Mouse (Mus musculus) large intestine, adult 2 months (tissue): Measurements from ENCODE around the gene Ubald2. TPM values are rescaled to one million over a fixed set of nuclear protein-coding genes. Genes with fewer than 3 reads are reported as not detected.
"Not testable (repeated sequence)": the region's sequence is repeated elsewhere in the genome, so short reads cannot be mapped to it uniquely, and the experiment has no call there.

ENCODE experiments used
- DNase-seq: peaks from one replicate; pipeline ENCODE4 v3.0.0-alpha.2; 2012; ENCODE audit warnings: low read depth, low spot score
- WGBS: fragments of 180-500 bp; shearing (Covaris S2); methylation state at CpG from one replicate; pipeline ENCODE4 v1.1.7; 2018; 5-methylcytosine and 5-hydroxymethylcytosine counted together
- polyA plus RNA-seq: library from polyadenylated mRNA; depleted of rRNA; stranded (reverse); fragments of >200 nt; gene quantifications from 2 replicates; pipeline ENCODE4 v1.2.3, GENCODE M21; 2012

Ubald2 gene
- polyA plus RNA-seq, 1 experiment = 217 TPM

DNA sequence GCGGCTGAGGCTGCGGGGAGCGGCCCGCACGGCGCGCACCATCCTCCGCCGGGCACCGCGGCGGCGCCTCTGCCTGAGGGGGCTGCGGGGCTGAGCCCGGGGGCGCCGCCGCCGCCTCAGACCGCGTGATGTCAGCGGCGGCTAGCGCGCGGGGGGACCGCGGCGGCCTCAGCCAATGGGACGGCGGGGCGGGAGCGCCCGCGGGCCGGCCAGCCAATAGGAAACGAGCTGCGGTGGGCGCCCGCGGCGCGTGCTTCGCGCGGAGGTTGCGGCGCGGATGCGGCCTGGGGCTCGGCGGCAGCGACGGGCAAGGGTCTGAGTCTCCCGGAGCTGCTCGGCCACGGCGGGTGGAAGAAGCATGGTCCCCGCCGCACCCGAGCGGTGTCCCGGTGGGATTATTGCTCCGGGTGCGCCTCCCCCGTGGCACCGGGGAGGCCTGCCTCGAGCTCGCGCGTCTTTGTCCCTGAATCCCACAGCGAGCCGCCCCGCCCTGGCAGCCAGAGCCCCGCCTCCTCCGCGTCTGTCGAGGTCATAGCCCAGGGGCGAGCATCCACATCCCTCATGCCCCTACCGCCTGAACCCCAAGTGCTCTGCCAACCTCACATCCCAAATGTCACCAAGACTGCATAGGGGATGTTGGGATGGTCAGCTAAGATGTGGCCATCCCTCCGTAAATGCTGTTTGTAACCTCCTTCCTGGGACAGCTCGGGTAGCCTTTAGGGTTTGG is 20.8 kb upstream of the Ubald2 start, which contains the start of gene Rnf157:
Gene Rnf157, minus strand, starts transcription at position 129 of the 727 bp plus-strand sequence.
- no peak for DNase-seq
- 3% methylated on average over 82 of the region's 82 CpGs for WGBS

DNA sequence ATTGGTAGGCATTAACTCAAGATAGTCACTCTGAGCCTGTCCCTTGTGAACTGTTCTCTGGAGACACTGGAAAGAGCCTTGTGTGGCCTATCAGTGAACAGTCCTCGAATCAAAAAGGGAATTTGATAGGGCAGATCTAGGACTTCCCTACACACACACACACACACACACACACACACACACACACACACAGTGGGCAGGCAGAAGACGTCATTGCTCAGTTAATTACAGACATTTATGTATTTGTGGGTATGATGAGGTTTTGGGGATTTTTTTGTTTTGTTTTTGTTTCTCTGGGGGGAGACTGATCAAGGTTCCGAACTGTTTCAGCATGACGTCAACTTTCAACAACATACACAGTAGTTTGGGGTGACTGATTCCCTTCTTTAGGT is 20.3 kb upstream of the Ubald2 start:
- 69% methylated on average over 4 of the region's 4 CpGs for WGBS
- no peak for DNase-seq

DNA sequence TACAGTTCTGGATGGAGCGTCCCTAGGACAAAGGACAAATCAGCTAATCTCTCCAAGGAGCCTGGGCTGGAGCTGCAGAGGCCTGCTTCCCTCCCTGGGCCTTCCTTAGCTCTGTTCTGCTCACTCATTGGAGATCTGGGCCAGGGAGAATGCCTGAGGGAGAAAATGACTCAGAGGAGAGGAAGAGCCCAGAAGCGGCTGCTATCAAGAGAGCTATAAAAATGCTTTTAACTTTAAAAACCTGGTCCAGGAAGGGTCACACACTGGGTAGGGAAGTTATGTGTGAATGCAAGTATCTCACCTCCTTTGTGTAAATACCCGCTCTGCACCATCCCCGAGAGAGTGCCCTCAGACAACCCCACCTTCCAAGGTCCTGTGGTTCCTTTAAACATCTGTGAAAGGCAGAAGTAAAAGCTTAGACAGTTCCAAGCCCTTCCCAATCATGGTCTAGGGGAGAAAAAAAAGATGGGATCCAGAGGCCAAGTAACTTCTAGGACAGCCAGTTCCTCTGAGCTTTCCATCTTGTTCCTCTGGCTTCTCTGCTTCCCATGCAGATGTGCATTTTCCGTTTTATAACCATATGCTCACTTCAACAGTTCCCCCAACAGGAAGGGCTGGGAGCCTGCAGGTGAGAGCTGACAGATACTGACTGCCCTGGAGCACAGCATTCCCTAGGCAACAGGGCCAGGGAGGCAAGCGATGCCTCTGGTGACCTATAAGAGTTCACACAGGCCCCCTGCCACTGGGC is 17.5 kb upstream of the Ubald2 start:
- WGBS = 42% methylated on average over 6 of the region's 6 CpGs
- no peak for DNase-seq

DNA sequence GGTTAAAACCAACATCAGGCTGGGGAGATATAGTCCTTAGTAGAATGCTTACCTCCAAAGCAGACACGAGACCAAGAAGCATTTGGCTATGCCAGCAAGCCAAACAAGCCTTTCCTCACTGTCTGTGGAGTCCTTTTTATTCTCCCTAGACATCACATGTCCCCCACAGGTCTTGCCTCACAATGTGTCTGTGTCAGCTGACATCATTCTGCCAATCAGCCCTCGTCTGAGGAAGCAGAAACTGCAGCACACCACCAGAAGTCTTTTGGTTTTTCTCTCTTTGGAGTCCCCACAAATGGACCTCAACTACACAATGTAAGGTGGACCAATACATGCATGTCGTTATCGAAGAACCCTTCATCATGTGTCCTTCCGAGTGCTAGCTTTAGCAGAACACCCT is 16.8 kb upstream of the Ubald2 start:
- WGBS = 93% methylated on average over 5 of the region's 5 CpGs

DNA sequence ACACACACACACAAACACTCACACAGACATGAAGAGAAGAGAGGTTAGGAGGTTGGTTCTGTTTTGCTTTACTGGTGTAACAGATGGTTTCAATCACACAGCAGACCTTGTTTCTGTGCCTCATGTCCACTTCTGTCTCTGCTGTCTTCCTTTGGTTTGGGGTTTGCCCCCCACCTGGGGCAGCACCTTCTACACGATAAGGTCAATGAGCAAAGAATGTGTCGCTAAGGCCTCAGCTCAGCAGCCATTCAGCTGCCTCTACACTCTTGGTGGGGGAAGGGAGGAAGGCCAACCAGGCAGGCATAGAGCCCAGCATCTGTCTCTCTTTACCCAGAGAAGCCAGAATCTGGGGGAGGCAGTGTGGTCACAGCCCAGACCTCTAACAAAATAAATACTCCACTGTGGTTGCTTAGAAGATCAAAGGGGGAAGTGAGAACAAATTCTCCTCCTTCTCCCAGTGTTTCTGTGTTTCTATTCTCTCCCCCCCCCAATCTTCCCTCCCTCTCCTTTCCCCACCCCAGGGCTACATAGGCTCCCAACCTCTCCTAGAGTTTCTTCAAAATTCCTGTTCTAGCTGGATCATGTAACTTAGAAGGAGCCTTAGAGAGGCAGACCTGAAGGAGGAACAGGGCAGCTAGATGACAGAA is 15.6 kb upstream of the Ubald2 start:
- DNase-seq = no peak
- WGBS = 58% methylated on average over 2 of the region's 2 CpGs

More for the DNA sequence above, 16.8 kb upstream of the Ubald2 start:
- DNase-seq = no peak

DNA sequence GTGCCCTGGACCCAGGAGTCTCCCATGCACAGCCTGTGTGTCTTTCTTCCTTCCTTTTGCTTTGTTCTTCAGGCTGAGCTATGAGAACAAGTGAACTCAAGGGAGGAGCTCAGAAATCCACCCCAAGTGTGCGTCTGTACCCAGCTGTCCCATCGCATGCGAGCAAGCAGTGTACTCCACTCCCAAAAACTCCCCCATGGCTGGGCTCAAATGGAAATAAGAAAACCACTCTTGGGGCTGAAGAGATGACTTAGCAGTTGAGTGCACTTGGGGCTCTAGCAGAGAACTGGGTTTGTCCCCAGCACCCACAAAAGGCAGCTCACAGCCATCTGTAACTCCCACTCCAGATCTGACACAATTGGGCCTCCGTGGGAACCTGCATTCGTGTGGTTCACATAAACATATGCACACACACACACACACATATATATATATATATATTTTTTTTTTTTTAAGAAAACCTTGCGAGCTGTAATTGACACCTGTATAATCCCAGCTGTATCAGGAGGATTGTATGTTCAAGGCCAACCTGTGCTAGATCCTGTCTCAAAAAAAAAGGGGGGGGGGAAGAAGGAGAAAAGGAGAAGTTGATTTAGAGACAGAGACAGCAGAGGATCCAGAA is 14.9 kb upstream of the Ubald2 start:
- DNase-seq = no peak
- WGBS = 83% methylated on average over 6 of the region's 6 CpGs

DNA sequence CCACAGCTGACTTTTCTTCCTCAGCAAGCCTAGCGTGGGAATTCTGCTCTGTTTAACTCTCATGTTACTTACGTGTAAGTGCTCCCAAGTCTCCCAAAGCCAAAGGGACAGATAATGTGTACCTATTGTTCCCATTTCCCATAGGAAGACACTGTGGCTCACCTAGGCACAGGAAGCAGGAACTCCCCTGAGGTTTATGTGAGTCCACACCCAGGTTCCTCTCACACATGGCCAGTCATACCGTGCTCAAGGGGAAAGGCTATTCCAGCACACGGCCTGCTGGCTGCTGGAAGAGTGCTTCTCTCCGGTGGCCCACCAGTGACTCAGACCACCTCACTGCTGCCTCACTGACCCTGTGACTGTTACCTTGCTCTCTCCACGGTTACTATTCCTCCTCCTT is 12.8 kb upstream of the Ubald2 start:
- WGBS = 52% methylated on average over 6 of the region's 6 CpGs
- no peak for DNase-seq

DNA sequence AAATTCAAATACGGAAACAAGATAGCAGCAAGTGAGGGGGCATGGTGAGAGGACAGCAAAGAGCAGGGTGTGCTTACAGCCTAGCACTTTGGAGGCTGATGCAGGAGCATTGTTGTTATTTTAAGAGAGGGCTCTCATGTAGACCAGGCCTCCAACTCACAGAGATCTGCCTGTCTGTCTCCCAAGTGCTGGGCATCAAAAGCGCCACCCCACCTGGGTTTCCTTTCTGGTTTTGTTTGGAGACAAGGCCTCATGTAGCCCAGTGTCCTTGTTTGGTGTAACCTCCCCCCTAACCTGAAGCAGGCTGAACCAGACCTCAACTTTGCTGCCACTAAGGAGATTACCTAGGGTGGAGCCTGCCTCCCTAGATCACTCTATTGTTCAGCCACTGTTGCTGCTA is 11.3 kb upstream of the Ubald2 start:
- 98% methylated on average over 2 of the region's 2 CpGs for WGBS
- DNase-seq = no peak

DNA sequence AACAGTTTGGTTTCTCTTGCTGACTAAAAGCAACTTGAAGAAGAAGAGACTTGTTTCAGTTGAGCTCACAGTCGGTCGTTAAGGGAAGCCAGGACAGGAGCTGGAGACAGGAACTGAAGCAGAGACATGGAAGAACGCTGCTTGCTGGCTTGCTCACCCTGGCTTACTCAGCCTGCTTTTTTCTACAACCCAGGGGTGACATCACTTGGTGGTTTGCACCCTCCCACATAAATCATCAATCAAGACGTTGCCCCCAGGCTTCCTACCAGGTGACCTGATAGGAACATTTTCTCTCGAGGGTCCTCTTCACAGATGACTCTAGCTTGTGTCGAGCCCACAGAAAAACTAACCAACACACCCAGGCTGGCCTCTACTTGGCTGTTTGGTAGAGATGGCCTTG is 10.7 kb upstream of the Ubald2 start:
- 83% methylated on average over 6 of the region's 6 CpGs for WGBS
- no peak for DNase-seq

DNA sequence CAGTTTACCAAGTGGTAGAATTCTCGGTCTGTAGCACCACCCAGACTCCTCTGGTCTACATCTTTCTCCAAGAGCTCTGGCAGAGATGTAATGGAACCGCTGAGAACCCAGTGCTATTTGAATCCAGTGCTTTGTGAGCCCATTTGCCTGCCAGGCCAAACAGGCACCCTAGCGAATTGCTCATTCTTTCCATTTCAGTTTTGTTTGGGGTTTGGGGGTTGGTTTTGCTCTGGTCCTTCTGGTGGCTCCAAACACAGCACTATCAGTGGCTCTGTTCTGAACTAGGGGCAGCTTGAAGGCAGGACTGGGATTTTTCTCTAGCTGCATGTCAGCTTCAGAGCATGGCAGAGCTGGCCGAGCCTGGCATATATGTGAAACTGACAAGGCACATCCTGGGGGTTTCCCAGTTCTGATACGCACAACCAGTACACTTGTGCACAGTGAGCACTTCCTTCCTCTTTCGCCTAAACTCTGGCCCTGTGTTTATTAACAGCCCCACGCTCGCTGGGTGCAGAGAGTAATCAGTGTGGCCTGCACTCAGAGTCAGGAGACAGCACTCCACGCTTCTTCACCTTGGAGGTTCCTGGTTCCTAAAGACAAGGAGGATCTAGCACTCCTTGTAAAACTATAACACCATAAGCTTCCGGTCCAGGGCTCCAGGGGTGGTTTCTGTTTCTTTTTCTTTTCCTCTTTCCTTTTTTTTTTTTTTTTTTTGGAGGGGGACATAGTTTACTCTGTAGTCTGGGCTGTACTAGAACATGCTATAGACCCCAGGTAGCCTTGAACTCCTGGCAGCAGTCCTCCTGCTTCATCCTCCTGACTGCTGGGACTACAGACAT is 9.9 kb upstream of the Ubald2 start:
- no peak for DNase-seq
- WGBS = 46% methylated on average over 10 of the region's 10 CpGs

DNA sequence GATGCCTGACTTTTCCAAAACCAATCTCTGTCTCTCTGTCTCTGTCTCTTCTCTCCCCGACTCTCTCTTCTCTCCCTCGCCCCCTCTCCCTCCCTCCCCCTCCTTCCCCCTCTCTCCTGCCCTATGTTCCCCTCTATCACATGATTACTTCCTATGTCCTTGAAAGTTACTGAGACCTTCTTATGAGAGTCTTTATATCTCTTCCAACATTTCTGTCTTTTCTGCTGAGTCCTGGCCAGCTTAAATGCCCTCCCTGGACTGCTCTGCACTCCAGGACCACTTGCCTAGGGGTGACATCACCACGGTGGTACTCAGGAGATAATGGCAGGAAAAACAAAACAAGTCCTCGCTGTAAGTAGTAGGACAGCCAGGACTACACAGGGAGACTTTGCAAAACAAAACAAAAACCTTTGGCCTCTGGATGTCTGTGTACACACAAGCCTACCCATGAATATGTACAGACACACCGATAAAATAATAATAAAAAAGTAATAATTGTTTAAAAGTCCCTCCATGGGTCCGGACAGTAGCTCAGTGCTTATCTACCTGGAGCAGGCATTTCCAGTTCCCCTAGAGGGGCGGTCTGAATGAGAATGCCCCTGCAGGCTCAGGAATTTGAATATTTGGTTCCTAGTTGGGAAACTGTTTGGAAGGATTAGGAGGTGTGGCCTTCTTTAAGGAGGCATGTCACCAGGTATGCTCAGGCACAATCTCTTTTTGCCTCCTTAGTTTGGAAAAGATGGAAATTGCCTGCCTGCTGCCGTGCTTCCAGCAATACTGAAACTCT is 9.1 kb upstream of the Ubald2 start:
- DNase-seq = no peak
- 53% methylated on average over 8 of the region's 8 CpGs for WGBS

DNA sequence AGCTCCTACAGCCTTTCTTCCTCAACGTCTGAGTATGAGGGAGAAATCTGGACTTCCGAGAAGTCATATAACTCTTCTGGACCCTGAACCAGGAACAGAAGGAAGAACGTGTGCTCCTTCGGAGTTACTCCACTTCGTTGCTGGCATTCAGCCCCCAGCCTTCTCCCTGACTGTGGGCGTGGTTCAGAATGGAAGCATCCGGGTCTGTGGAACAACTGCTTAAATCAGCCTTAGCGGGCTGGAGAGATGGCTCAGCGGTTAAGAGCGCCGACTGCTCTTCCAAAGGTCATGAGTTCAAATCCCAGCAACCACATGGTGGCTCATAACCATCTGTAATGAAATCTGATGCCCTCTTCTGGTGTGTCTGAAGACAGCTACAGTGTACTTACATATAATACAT is 7.6 kb upstream of the Ubald2 start:
- WGBS = 30% methylated on average over 11 of the region's 11 CpGs
- DNase-seq = not testable (repeated sequence)

DNA sequence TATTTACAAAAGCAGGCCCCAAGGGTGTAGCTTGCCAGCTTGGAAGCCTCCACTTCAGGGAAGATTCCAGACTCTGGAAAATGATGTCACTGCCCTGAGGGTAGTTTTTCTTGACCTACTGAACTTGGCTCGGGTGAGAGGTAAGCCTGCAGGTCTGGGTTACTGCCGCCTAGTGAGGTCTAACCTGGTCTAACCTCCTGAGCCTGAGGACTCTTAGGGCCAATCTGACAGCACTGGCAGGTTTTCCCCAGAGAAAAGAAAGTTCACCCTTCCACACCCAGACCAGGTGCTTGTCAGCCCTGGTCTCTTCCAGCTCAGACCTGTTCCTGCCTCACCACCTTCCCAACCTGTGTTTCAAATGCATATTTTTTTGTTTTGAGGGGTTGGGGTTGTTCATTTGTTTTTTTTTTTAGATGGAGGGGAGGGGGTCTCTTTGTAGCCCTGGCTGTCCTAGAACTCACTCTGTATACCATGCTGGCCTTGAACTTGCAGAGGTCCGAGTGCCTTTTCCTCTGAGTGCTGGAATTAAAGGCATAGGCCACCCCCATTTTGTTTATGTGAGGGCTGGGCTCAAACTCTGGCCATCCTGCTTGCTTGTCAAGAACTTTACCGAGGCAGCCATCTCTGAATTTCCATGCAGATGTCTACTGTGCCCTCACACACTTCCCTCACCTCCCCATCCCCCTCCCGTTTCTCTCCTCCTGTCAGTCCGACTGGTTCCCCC is 6.9 kb upstream of the Ubald2 start:
- DNase-seq = no peak
- 72% methylated on average over 6 of the region's 6 CpGs for WGBS

DNA sequence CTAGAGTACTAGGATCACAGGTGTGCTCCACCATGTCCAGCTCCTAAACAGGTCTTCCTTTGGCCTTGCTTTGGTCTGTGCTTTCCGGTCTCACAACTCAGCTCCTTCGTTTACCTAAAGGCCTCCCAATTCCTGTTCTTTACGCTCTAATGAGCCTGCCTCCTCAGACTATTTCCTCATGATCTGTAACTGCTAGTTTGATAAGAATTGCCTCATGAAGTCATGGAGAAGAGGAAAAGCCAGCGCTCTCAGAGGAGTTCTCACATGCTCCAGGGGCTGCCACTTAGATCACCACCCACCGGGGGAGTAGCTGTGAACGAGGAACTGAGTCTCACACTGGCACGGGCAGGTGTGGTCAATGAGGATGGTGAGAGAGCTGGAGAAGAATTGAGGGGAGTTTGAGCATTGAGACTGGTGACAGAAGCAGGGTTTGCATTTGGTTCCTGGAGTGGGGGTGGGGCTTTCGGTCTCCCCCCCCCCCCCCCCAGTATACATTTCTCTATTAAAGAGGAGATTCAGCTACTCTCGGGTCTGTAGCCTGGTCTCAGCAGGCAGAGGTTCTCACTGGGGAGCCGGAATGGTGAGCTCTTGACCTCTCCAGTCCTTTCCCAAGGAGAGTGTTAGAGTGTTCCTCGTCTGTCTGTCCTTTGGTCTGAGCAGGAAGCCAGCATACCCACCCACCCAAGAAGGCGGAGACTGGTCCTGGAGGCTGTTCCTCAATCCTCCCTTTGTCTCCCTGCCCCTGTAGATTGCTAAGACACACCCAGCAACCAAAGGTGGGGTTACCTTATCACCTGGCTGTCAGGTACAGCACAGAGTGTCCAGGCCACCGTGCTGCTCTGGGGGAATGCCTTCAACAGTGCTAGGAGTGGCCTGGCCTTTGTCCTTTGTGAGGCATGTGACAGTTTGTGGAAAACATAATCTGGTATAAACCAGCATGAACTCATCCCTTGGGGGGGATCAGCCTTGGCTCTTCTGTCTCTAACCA is 4.7 kb upstream of the Ubald2 start:
- peak; percentile 97 for DNase-seq
- 20% methylated on average over 13 of the region's 13 CpGs for WGBS

DNA sequence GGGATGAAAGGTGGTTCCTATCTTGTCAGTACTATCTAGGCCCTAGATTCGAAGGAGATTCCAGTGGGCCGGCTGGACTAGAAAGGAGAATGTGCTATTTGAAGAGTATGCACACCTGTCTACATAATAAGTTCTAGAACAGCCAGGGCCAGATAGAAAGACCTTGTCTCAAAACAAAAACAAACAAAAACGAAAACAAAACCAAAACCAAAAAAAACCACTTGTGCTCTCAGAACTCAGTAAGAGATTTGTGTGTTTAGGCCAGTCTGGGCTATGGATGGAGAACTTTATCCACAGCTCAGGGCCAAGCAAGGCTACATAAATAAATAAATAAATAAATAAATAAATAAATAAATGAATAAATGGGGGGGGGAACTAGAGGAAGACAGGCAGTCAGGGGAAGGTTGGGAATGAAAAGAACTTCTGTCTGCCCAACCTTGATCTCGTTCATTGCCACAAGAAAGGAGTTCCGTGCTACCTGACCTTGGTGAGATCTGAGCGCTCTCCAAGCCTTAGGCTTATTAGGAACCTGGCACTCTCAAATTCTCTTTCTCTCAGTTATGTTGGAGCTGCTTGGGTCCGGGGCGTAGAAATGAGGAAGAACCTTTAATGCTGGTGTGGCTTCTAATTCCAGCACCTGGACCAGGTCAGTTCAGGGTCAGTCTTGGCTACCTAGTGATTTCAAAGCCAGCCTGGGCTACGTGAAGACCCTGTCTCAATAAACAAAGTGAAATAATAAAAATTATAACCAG is 3.9 kb upstream of the Ubald2 start:
- DNase-seq = no peak
- 36% methylated on average over 9 of the region's 9 CpGs for WGBS

DNA sequence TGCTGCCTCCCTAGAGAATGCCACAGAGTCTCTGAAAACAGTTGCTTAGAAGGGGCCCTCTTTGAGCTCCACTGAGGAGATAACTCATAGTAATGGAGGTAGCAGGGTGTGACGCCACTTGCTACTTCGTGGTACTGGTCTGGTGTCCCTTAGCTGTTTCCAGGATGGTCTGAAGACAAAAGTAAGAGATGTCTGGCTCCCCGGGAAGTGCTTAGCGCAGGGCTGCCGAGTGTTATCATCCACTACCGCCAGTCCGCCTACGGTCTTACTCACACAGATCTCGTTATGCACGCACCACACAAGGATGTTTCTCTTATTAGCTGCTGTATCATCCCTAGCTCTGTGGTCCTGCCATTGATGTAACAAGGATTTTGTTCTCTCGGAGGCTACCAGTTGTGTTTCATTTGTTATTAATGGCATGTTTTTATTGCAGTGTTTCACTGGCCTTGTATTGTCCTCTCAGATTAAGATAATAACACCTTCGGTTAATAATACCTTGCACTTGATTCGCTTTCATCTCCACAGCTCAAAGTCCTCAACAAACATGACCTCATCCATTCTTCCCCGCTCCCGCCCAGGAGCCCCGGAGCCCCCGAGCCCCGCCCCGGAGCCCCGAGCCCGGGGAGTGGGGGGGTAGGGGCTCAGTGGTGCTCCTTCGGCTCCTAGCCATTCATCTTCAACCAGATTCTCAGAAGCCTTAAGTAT is 3.0 kb upstream of the Ubald2 start:
- DNase-seq = no peak
- 25% methylated on average over 22 of the region's 22 CpGs for WGBS
